Mouse (Mus musculus): ENCODE measurements around the gene Ankrd40. TPM values are rescaled to one million over a fixed set of nuclear protein-coding genes. Genes with fewer than 3 reads are reported as not detected.

Gene Ankrd40
- total and polyA plus RNA-seq, 3 experiments, result 56.0 to 98.8 (median 62.0) TPM

GRCm38 (mm10) chr11:94323271-94323925 is 4.4 kb upstream of the Ankrd40 start:
- no peaks in the 10 kb centered on the region for H3K27me3 ChIP-seq (replicated peaks)
- H3K36me3 ChIP-seq (replicated peaks in 1 of 2; ENCODE audit: control insufficient read depth in 1 of 2, insufficient read depth in 1 of 2, low read length in 1 of 2), result peaks cover 2 to 15% of the 10 kb centered on the region in 2 experiments
- dilution Hi-C loops (cut with MboI; ENCODE audit: extremely low pct_ligation_motif_present, extremely low pct_unique_long_range_greater_than_20kb, low sequenced_read_pairs), result no loop called here
- H3K9me3 ChIP-seq (replicated peaks; ENCODE audit: low read length), result no peaks in the 10 kb centered on the region
- H3K4me1 ChIP-seq (ENCODE audit: control insufficient read depth in 1 of 2, insufficient read depth in 2 of 2), result peaks cover 4 to 48% of the 10 kb centered on the region in 2 experiments; a peak in 3 of 4 replicates
- no peak overlapping the region for H3K4me3 ChIP-seq (replicated peaks in 1 of 3; ENCODE audit: low read depth in 2 of 3, low read length in 2 of 3, poor library complexity in 1 of 3)
- no peak overlapping the region for H3K27ac ChIP-seq (ENCODE audit: insufficient read depth, low read depth)
- peak overlapping the region; percentile 99; the same call in 1 of the 2 replicates for H3K9ac ChIP-seq (ENCODE audit: insufficient read depth, low read depth)
- no peak overlapping the region for H3K4me2 ChIP-seq (ENCODE audit: insufficient read depth, low read depth, poor library complexity, severe bottlenecking)
- peaks cover 35% of the 10 kb centered on the region for H3K79me2 ChIP-seq (replicated peaks; ENCODE audit: control insufficient read depth, extremely low read depth, insufficient read depth, poor library complexity, severe bottlenecking)
- in situ Hi-C loops (cut with MboI; ENCODE audit: low pct_ligation_motif_present, low pct_unique_long_range_greater_than_20kb, low sequenced_read_pairs), result no loop called here
- TF ChIP-seq ZNF384 (IDR thresholded peaks at IDR 0.05; ENCODE audit: low read depth, low read length), result peak; percentile 53
- TF ChIP-seq CHD2 (IDR thresholded peaks at IDR 0.05; ENCODE audit: low read length), result no peak
- no peak for DNase-seq (ENCODE audit: extremely low read depth)

- Histone ChIP-seq H3K27ac (ENCODE audit: insufficient read depth, low read depth) (no peak overlapping the region), H3K36me3 (replicated peaks in 1 of 2; ENCODE audit: control insufficient read depth in 1 of 2, insufficient read depth in 1 of 2, low read length in 1 of 2) (peaks cover 0 to 4% of the 10 kb centered on the region in 2 experiments), H3K4me2 (ENCODE audit: insufficient read depth, low read depth, poor library complexity, severe bottlenecking) (peak overlapping the region; percentile 49), H3K4me3 (replicated peaks in 1 of 3; ENCODE audit: low read depth in 2 of 3, low read length in 2 of 3, poor library complexity in 1 of 3) (no peak overlapping the region), H3K4me1 (ENCODE audit: control insufficient read depth in 1 of 2, insufficient read depth in 2 of 2) (peaks cover 2 to 43% of the 10 kb centered on the region in 2 experiments; a peak in 3 of 4 replicates), H3K9ac (ENCODE audit: insufficient read depth, low read depth) (no peak overlapping the region), H3K9me3 (replicated peaks; ENCODE audit: low read length) (no peaks in the 10 kb centered on the region), H3K79me2 (replicated peaks; ENCODE audit: control insufficient read depth, extremely low read depth, insufficient read depth, poor library complexity, severe bottlenecking) (peaks cover 32% of the 10 kb centered on the region), H3K27me3 (replicated peaks) (no peaks in the 10 kb centered on the region)
- in situ Hi-C loops (cut with MboI; ENCODE audit: low pct_ligation_motif_present, low pct_unique_long_range_greater_than_20kb, low sequenced_read_pairs), result no loop called here
- peak; percentile 30 for DNase-seq (ENCODE audit: extremely low read depth)
- TF ChIP-seq ZC3H11A (IDR thresholded peaks at IDR 0.05; ENCODE audit: low read depth, low read length) (no peak), TCF12 (IDR thresholded peaks at IDR 0.05; ENCODE audit: low read depth, low read length) (0 out of 2 replicates have a peak, but pooled peaks have one; percentile 25), POLR2AphosphoS2 (IDR thresholded peaks at IDR 0.05; ENCODE audit: low read depth, low read length) (no peak), CHD1 (IDR thresholded peaks at IDR 0.05; ENCODE audit: low read depth, low read length) (no peak), MXI1 (IDR thresholded peaks at IDR 0.05; ENCODE audit: low read depth, low read length) (no peak), UBTF (IDR thresholded peaks at IDR 0.05; ENCODE audit: low read depth, low read length) (no peak), RAD21 (IDR thresholded peaks at IDR 0.05; ENCODE audit: low read depth, low read length) (no peak), IRF4 (IDR thresholded peaks at IDR 0.05; ENCODE audit: low read depth, low read length) (peak; percentile 39)
- dilution Hi-C loops (cut with MboI; ENCODE audit: extremely low pct_ligation_motif_present, extremely low pct_unique_long_range_greater_than_20kb, low sequenced_read_pairs), result no loop called here
Observed at GRCm38 (mm10) chr11:94324618-94325017, 3.2 kb upstream of the Ankrd40 start.

DNA sequence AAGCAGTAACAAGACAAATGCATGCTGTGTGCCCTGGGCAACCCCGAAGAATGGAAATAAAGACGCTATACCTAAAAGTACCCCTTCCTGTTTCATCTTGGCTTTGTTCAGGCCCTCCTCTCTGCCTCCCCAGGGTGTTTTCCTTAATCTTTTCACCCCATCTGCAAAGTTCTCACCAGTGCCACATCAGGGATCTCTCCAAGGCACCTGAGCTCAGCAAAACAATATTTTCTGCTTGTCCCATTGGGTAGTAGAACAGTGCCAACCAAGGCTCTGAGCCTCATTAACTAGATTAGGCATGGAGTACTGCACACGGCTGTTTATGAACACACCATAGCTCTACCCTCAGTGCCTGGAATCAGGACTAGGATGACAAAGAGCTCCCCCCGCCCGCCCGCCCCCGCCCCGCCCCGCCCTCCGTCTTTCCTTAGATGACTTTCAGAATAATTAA is 815 bp upstream of the Ankrd40 start:
- DNase-seq (ENCODE audit: extremely low read depth), result peak; percentile 42
- in situ Hi-C loops (cut with MboI; ENCODE audit: low pct_ligation_motif_present, low pct_unique_long_range_greater_than_20kb, low sequenced_read_pairs), result no loop called here
- peaks cover 7 to 52% of the 10 kb centered on the region in 2 experiments; a peak in 3 of 4 replicates for H3K4me1 ChIP-seq (ENCODE audit: control insufficient read depth in 1 of 2, insufficient read depth in 2 of 2)
- peaks cover 4 to 16% of the 10 kb centered on the region in 2 experiments for H3K36me3 ChIP-seq (replicated peaks in 1 of 2; ENCODE audit: control insufficient read depth in 1 of 2, insufficient read depth in 1 of 2, low read length in 1 of 2)
- peak overlapping the region; percentile 60 for H3K27ac ChIP-seq (ENCODE audit: insufficient read depth, low read depth)
- no peak for TF ChIP-seq ETS1 (conservative IDR thresholded peaks at IDR 0.05; ENCODE audit: low read depth, low read length)
- TF ChIP-seq CTCF (conservative IDR thresholded peaks at IDR 0.05 in 1 of 2, IDR thresholded peaks at IDR 0.05 in 1 of 2; ENCODE audit: low read depth in 2 of 2, low read length in 2 of 2), result no peak
- no peak for TF ChIP-seq BHLHE40 (IDR thresholded peaks at IDR 0.05; ENCODE audit: low read depth, low read length)
- TF ChIP-seq EP300 (IDR thresholded peaks at IDR 0.05; ENCODE audit: low read length), result peak; percentile 2; the same call in 1 of the 2 replicates
- no peak for TF ChIP-seq MAFK (IDR thresholded peaks at IDR 0.05; ENCODE audit: insufficient replicate concordance, low read length)
- peak; percentile 11; the same call in 1 of the 2 replicates for TF ChIP-seq ELF1 (IDR thresholded peaks at IDR 0.05; ENCODE audit: low read depth, low read length)
- TF ChIP-seq PAX5 (IDR thresholded peaks at IDR 0.05; ENCODE audit: low read length), result no peak
- peak; percentile 6; the same call in 1 of the 2 replicates for TF ChIP-seq CHD1 (IDR thresholded peaks at IDR 0.05; ENCODE audit: low read depth, low read length)
- TF ChIP-seq JUN (IDR thresholded peaks at IDR 0.05; ENCODE audit: insufficient read depth, low read depth, low read length), result peak; percentile 54; the same call in 1 of the 2 replicates
- no peak for TF ChIP-seq SMC3 (IDR thresholded peaks at IDR 0.05; ENCODE audit: low read depth, low read length)
- no peak for TF ChIP-seq USF2 (conservative IDR thresholded peaks at IDR 0.05; ENCODE audit: low read depth, low read length)
- no peak for TF ChIP-seq MAX (IDR thresholded peaks at IDR 0.05; ENCODE audit: low read length)
- no peak; the same call in 1 of the 2 replicates for TF ChIP-seq SIN3A (IDR thresholded peaks at IDR 0.05; ENCODE audit: low read length)
- TF ChIP-seq TBP (conservative IDR thresholded peaks at IDR 0.05; ENCODE audit: low read depth, low read length), result 0 out of 2 replicates have a peak, but pooled peaks have one; percentile 42
- peak; percentile 73; the same call in 1 of the 2 replicates for TF ChIP-seq MEF2A (IDR thresholded peaks at IDR 0.05; ENCODE audit: borderline replicate concordance, low read depth, low read length)
- H3K27me3 ChIP-seq (replicated peaks), result no peaks in the 10 kb centered on the region
- dilution Hi-C loops (cut with MboI; ENCODE audit: extremely low pct_ligation_motif_present, extremely low pct_unique_long_range_greater_than_20kb, low sequenced_read_pairs), result no loop called here
- peaks cover 23% of the 10 kb centered on the region for H3K79me2 ChIP-seq (replicated peaks; ENCODE audit: control insufficient read depth, extremely low read depth, insufficient read depth, poor library complexity, severe bottlenecking)
- H3K9ac ChIP-seq (ENCODE audit: insufficient read depth, low read depth), result peak overlapping the region; percentile 96
- peak overlapping the region; percentile 73 for H3K4me2 ChIP-seq (ENCODE audit: insufficient read depth, low read depth, poor library complexity, severe bottlenecking)
- H3K9me3 ChIP-seq (replicated peaks; ENCODE audit: low read length), result no peaks in the 10 kb centered on the region
- peak overlapping the region in 2 of 3 experiments; percentile 8 to 61 for H3K4me3 ChIP-seq (replicated peaks in 1 of 3; ENCODE audit: low read depth in 2 of 3, low read length in 2 of 3, poor library complexity in 1 of 3)
